Mouse (Mus musculus) limb, embryonic 15.5 days (tissue): Measurements from ENCODE around the gene AW822073. TPM values are rescaled to one million over a fixed set of nuclear protein-coding genes. Genes with fewer than 3 reads are reported as not detected.
"Not testable (repeated sequence)": the region's sequence is repeated elsewhere in the genome, so short reads cannot be mapped to it uniquely, and the experiment has no call there.

Experiments used
- ATAC-seq: fragments of 200-750 bp; cut with Nextera tagmentation; 2 replicates; pipeline ENCODE4 v1.8.0; 2017; ENCODE audit warnings: low read depth, moderate TSS enrichment; ENCODE audit not compliant: insufficient number of reproducible peaks, low FRiP score, low TSS enrichment
- H3K27ac ChIP-seq: fragments of 300-500 bp; sonication (generic); 2 replicates; pipeline ENCODE4 v1.5.1; 2015; ENCODE audit warnings: moderate library complexity, mild to moderate bottlenecking, inconsistent platforms
- H3K27me3 ChIP-seq: fragments of 300-500 bp; sonication (generic); 2 replicates; pipeline ENCODE4 v1.6.1; 2015; ENCODE audit warnings: inconsistent platforms
- H3K36me3 ChIP-seq: fragments of 300-500 bp; sonication (generic); 2 replicates; pipeline ENCODE4 v1.6.1; 2015; ENCODE audit warnings: inconsistent platforms
- H3K4me1 ChIP-seq: fragments of 300-500 bp; sonication (generic); 2 replicates; pipeline ENCODE4 v1.6.1; 2015; ENCODE audit warnings: inconsistent platforms
- H3K4me2 ChIP-seq: fragments of 300-500 bp; sonication (generic); 2 replicates; pipeline ENCODE4 v1.6.1; 2015; ENCODE audit warnings: mild to moderate bottlenecking, inconsistent platforms
- H3K4me3 ChIP-seq: fragments of 300-500 bp; sonication (generic); 2 replicates; pipeline ENCODE4 v1.5.1; 2015; ENCODE audit warnings: mild to moderate bottlenecking, inconsistent platforms
- H3K9ac ChIP-seq: fragments of 300-500 bp; sonication (generic); 2 replicates; pipeline ENCODE4 v1.6.1; 2015; ENCODE audit warnings: inconsistent platforms
- H3K9me3 ChIP-seq: fragments of 300-500 bp; sonication (generic); 2 replicates; pipeline ENCODE4 v1.6.1; 2016; ENCODE audit warnings: inconsistent platforms
- WGBS: fragments of 180-500 bp; shearing (Covaris S2); methylation state at CpG from one replicate; pipeline ENCODE4 v1.1.7; 2015; 5-methylcytosine and 5-hydroxymethylcytosine counted together
- polyA plus RNA-seq: library from polyadenylated mRNA; unstranded; fragments of >200 nt; fragmentation: Nextera tagmentation; extraction: Ambion mirVana; gene quantifications from 2 replicates; pipeline ENCODE4 v1.2.1, GENCODE M21; 2015

AW822073 gene
- polyA plus RNA-seq = not detected in 2 replicates

- not testable (repeated sequence) for H3K27ac ChIP-seq, ATAC-seq, H3K9ac ChIP-seq, H3K9me3 ChIP-seq, H3K4me3 ChIP-seq, H3K4me1 ChIP-seq, H3K4me2 ChIP-seq, H3K36me3 ChIP-seq, H3K27me3 ChIP-seq
- 84% methylated on average over 18 of the region's 18 CpGs for WGBS
Measured at GRCm38 (mm10) chr10:58224827-58225785, at the start of gene AW822073. TSS of gene AW822073 (minus strand) at chr10:58224930.

- H3K9me3 ChIP-seq = no peaks in the 10 kb centered on the region
- no peak for ATAC-seq
- H3K27ac ChIP-seq = no peak overlapping the region
- 60% methylated on average over 5 of the region's 5 CpGs for WGBS
- no peak overlapping the region for H3K4me2 ChIP-seq
- peaks cover 39% of the 10 kb centered on the region for H3K36me3 ChIP-seq
- no peak overlapping the region for H3K4me3 ChIP-seq
- H3K9ac ChIP-seq = no peak overlapping the region
- H3K4me1 ChIP-seq = peaks cover 5% of the 10 kb centered on the region; the same call in 1 of the 2 replicates
- no peaks in the 10 kb centered on the region for H3K27me3 ChIP-seq
Measured at GRCm38 (mm10) chr10:58258466-58258865, 33.7 kb upstream of the AW822073 start.

- no peak overlapping the region for H3K27ac ChIP-seq
Measured at GRCm38 (mm10) chr10:58255954-58256353, 31.2 kb upstream of the AW822073 start.

GRCm38 (mm10) chr10:58255213-58255892, 30.6 kb upstream of the AW822073 start, which contains the start of gene Gcc2:
TSS of gene Gcc2 (plus strand) at chr10:58255497.
- H3K27me3 ChIP-seq = no peaks in the 10 kb centered on the region
- ATAC-seq = peak; percentile 92
- no peaks in the 10 kb centered on the region for H3K9me3 ChIP-seq
- H3K27ac ChIP-seq = peak within 1 kb of the TSS; percentile 75
- H3K36me3 ChIP-seq = peaks cover 20% of the 10 kb centered on the region
- under 1% methylated on average over 54 of the region's 58 CpGs for WGBS
- H3K9ac ChIP-seq = peak within 1 kb of the TSS; percentile 76
- H3K4me2 ChIP-seq = peak within 1 kb of the TSS; percentile 50
- peak within 1 kb of the TSS; percentile 93 for H3K4me3 ChIP-seq
- peaks cover 5% of the 10 kb centered on the region; the same call in 1 of the 2 replicates for H3K4me1 ChIP-seq

More at GRCm38 (mm10) chr10:58255954-58256353, 31.2 kb upstream of the AW822073 start:
- Histone ChIP-seq H3K9me3 (no peaks in the 10 kb centered on the region), H3K9ac (no peak overlapping the region; the same call in 1 of the 2 replicates), H3K27me3 (no peaks in the 10 kb centered on the region), H3K36me3 (peaks cover 24% of the 10 kb centered on the region), H3K4me3 (peak overlapping the region; percentile 93), H3K4me2 (peak overlapping the region; percentile 50), H3K4me1 (peaks cover 5% of the 10 kb centered on the region; the same call in 1 of the 2 replicates)
- ATAC-seq = no peak
- WGBS = 1% methylated on average over 4 of the region's 4 CpGs

GRCm38 (mm10) chr10:58254635-58255175, 30.0 kb upstream of the AW822073 start:
- peaks cover 5% of the 10 kb centered on the region; the same call in 1 of the 2 replicates for H3K4me1 ChIP-seq
- peak overlapping the region; percentile 50 for H3K4me2 ChIP-seq
- no peaks in the 10 kb centered on the region for H3K27me3 ChIP-seq
- H3K4me3 ChIP-seq = peak overlapping the region; percentile 93
- no peak overlapping the region for H3K9ac ChIP-seq
- no peak for ATAC-seq
- H3K36me3 ChIP-seq = peaks cover 13% of the 10 kb centered on the region
- no peak overlapping the region for H3K27ac ChIP-seq
- WGBS = 38% methylated on average over 6 of the region's 6 CpGs
- no peaks in the 10 kb centered on the region for H3K9me3 ChIP-seq

- Histone ChIP-seq H3K4me3 (no peak overlapping the region), H3K9ac (no peak overlapping the region), H3K27ac (no peak overlapping the region), H3K36me3 (no peaks in the 10 kb centered on the region), H3K27me3 (no peaks in the 10 kb centered on the region), H3K4me2 (no peak overlapping the region), H3K4me1 (peaks cover 2% of the 10 kb centered on the region; the same call in 1 of the 2 replicates), H3K9me3 (no peaks in the 10 kb centered on the region)
- no peak for ATAC-seq
- WGBS = 19% methylated on average over 1 of the region's 1 CpGs
Measured at GRCm38 (mm10) chr10:58249535-58249934, 24.8 kb upstream of the AW822073 start.

- 82% methylated on average over 8 of the region's 8 CpGs for WGBS
- not testable (repeated sequence) for H3K27me3 ChIP-seq, H3K27ac ChIP-seq, H3K4me2 ChIP-seq, H3K4me1 ChIP-seq, H3K36me3 ChIP-seq, H3K4me3 ChIP-seq, H3K9ac ChIP-seq, H3K9me3 ChIP-seq
- peak; percentile 88 for ATAC-seq
Measured at GRCm38 (mm10) chr10:58238984-58239740, 14.4 kb upstream of the AW822073 start.

GRCm38 (mm10) chr10:58236613-58237012, 11.9 kb upstream of the AW822073 start, which contains the start of gene Gm4981:
TSS of gene Gm4981 (minus strand) at chr10:58236701.
- no peaks in the 10 kb centered on the region for H3K36me3 ChIP-seq
- H3K4me1 ChIP-seq = no peaks in the 10 kb centered on the region
- no peak within 1 kb of the TSS for H3K4me2 ChIP-seq
- no peak for ATAC-seq
- H3K9ac ChIP-seq = no peak within 1 kb of the TSS
- WGBS = 89% methylated on average over 10 of the region's 10 CpGs
- H3K27me3 ChIP-seq = no peaks in the 10 kb centered on the region
- H3K9me3 ChIP-seq = peaks cover 12% of the 10 kb centered on the region
- no peak within 1 kb of the TSS for H3K4me3 ChIP-seq
- no peak within 1 kb of the TSS for H3K27ac ChIP-seq

GRCm38 (mm10) chr10:58234985-58235384, 10.3 kb upstream of the AW822073 start:
- H3K9me3 ChIP-seq = peaks cover 16% of the 10 kb centered on the region
- H3K4me1 ChIP-seq, H3K4me3 ChIP-seq, H3K36me3 ChIP-seq, H3K27me3 ChIP-seq, H3K27ac ChIP-seq, ATAC-seq, H3K9ac ChIP-seq, H3K4me2 ChIP-seq: not testable (repeated sequence)
- 80% methylated on average over 4 of the region's 4 CpGs for WGBS

- H3K27ac ChIP-seq, H3K4me2 ChIP-seq, H3K4me3 ChIP-seq, H3K36me3 ChIP-seq, ATAC-seq, H3K4me1 ChIP-seq, H3K9ac ChIP-seq, H3K27me3 ChIP-seq: not testable (repeated sequence)
- H3K9me3 ChIP-seq = peaks cover 16% of the 10 kb centered on the region
Measured at GRCm38 (mm10) chr10:58233740-58234121, 9.0 kb upstream of the AW822073 start.

GRCm38 (mm10) chr10:58233054-58233739, 8.5 kb upstream of the AW822073 start:
- peaks cover 16% of the 10 kb centered on the region for H3K9me3 ChIP-seq
- not testable (repeated sequence) for H3K27ac ChIP-seq, H3K4me1 ChIP-seq, H3K9ac ChIP-seq, H3K36me3 ChIP-seq, H3K4me3 ChIP-seq, H3K27me3 ChIP-seq, H3K4me2 ChIP-seq
- 75% methylated on average over 10 of the region's 10 CpGs for WGBS
- peak; percentile 41 for ATAC-seq
